Mouse (Mus musculus) olfactory bulb, adult 2 months (tissue): Measurements from ENCODE around the gene 9930111J21Rik2.

ENCODE experiments used
- CTCF ChIP-seq: fragments of 200-500 bp; IDR thresholded peaks from 2 replicates; pipeline ENCODE4 v1.5.1; 2012; ENCODE audit warnings: low read depth, mild to moderate bottlenecking, low read length, moderate library complexity; ENCODE audit not compliant: insufficient read depth
- POLR2A ChIP-seq: fragments of 200-500 bp; IDR thresholded peaks from 2 replicates; pipeline ENCODE4 v1.6.1; 2012; ENCODE audit warnings: mild to moderate bottlenecking, low read depth, low read length, moderate library complexity; ENCODE audit not compliant: insufficient read depth

GRCm38 (mm10) chr11:49083146-49083545 lies 32.1 kb upstream of the 9930111J21Rik2 start:
- no peak for TF ChIP-seq CTCF
- no peak for TF ChIP-seq POLR2A
